Mouse (Mus musculus) thymus, adult 2 months (tissue): ENCODE data around the gene Tmem59l. TPM values are rescaled to one million over a fixed set of nuclear protein-coding genes. Genes with fewer than 3 reads are reported as not detected.

Experiments
- DNase-seq: peaks from one replicate; pipeline ENCODE4 v3.0.0; 2021
- H3K27ac ChIP-seq: fragments of 200-500 bp; 2 replicates; pipeline ENCODE4 v1.5.1; 2012; ENCODE audit warnings: low read length, control low read depth; ENCODE audit not compliant: control insufficient read depth, insufficient read depth
- H3K27me3 ChIP-seq: fragments of 200-500 bp; 2 replicates; pipeline ENCODE4 v1.6.1; 2012; ENCODE audit warnings: mild to moderate bottlenecking, low read length, moderate library complexity, mixed read lengths; ENCODE audit not compliant: control insufficient read depth, insufficient read depth
- H3K36me3 ChIP-seq: fragments of 200-500 bp; 2 replicates; pipeline ENCODE4 v1.6.1; 2012; ENCODE audit warnings: mild to moderate bottlenecking, low read length, moderate library complexity; ENCODE audit not compliant: control insufficient read depth, insufficient read depth
- H3K4me1 ChIP-seq: fragments of 200-500 bp; replicated peaks from 2 replicates; pipeline ENCODE4 v1.6.1; 2012; ENCODE audit warnings: low read length; ENCODE audit not compliant: control insufficient read depth, insufficient read depth
- H3K4me3 ChIP-seq: fragments of 200-500 bp; 2 replicates; pipeline ENCODE4 v1.5.1; 2012; ENCODE audit warnings: mild to moderate bottlenecking, low read length, control low read depth, moderate library complexity; ENCODE audit not compliant: control insufficient read depth, insufficient read depth
- CTCF ChIP-seq: fragments of 200-500 bp; IDR thresholded peaks from 2 replicates; pipeline ENCODE4 v1.5.1; 2012; ENCODE audit warnings: mild to moderate bottlenecking, control low read depth, low read length, moderate library complexity, borderline replicate concordance; ENCODE audit not compliant: control insufficient read depth, poor library complexity, insufficient read depth; ENCODE audit errors: extremely low read depth
- POLR2A ChIP-seq: fragments of 200-500 bp; IDR thresholded peaks from 2 replicates; pipeline ENCODE4 v1.6.1; 2012; ENCODE audit warnings: mild to moderate bottlenecking, low read length, control low read depth, moderate library complexity; ENCODE audit not compliant: control insufficient read depth, poor library complexity, insufficient read depth; ENCODE audit errors: extremely low read depth
- WGBS: fragments of 180-500 bp; shearing (Covaris S2); methylation state at CpG from one replicate; pipeline ENCODE4 v1.1.7; 2018; 5-methylcytosine and 5-hydroxymethylcytosine counted together
- polyA plus RNA-seq: library from polyadenylated mRNA; depleted of rRNA; stranded (reverse); fragments of >200 nt; gene quantifications from 2 replicates; pipeline ENCODE4 v1.2.3, GENCODE M21; 2012

Gene Tmem59l
- polyA plus RNA-seq, 1 experiment = 0.39 TPM

DNA sequence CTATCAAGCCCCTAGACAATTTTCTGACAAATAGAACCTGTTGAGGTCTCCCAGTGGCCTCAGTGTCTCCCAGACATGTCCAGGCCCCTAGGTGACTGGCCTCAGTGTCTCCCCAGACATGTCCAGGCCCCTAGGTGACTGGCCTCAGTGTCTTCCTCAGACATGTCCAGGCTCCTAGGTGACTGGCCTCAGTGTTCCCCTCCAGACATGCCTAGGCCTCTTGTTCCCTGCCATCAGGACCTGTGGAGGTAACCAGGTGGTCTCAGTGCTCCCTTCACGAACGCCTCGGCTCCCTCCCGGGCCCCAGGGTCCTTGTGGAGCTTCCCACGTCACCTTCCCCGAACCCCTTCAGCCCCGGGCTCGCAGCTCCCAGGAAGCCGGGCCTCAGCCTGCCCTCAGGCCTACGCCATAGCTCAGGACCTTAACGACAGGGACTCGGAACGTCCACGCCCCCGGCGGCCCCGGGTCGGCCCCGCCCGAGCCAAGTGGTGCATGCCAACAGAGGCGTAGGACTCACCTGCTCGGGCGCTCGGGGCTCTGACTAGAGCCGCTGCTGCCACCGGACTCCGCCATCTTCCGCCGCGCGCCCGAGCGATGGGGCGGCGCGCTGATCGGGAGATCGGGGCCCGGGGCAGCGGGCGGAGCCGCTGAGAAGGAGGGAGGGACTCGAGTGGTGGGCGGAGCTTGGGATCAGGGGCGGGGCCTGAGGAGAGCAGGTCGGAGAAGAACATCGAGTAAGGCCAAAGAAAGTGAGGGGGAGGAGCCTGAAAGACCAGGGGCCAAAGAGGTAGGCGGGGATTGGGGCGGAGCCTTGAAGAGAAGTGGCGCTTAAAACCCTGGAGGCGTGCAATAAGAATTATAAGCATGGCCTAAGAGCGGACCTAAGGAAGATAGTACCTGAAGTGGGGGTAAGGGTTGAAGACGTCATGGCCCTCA, 10.6 kb downstream of the Tmem59l start, which contains the start of gene Klhl26:
Klhl26 (minus strand) TSS at position 636 of the 936 bp plus-strand sequence.
- H3K4me1 ChIP-seq = peaks cover 16% of the 10 kb centered on the region
- WGBS = under 1% methylated on average over 53 of the region's 53 CpGs
- H3K27ac ChIP-seq = no peak within 1 kb of the TSS
- H3K4me3 ChIP-seq = peak within 1 kb of the TSS; percentile 80
- no peaks in the 10 kb centered on the region for H3K36me3 ChIP-seq
- TF ChIP-seq POLR2A = 0 out of 2 replicates have a peak, but pooled peaks have one; percentile 31
- TF ChIP-seq CTCF = no peak
- DNase-seq = peak; percentile 94
- H3K27me3 ChIP-seq = 0 out of 2 replicates have a peak, but pooled peaks cover 3% of the 10 kb centered on the region

DNA sequence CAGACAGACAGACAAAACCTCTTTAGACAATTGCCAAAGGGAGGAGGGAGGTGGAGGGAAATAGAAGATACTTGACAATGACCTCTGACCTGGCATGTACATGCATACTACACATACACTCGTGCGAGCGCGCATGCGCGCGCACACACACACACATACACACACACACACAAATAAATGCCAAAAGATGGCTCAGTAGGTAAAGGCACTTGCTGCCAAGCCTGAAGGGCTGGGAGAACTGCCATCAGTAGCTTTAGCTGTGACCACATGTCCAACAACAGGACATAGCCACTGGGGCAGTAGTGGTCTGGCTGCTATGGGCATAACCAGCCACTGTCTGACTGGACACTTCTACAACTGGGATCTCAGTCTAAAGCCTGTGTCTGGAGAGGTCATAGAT, 15.3 kb downstream of the Tmem59l start:
- no peak overlapping the region for H3K4me3 ChIP-seq
- H3K4me1 ChIP-seq = peaks cover 7% of the 10 kb centered on the region
- no peak overlapping the region for H3K27ac ChIP-seq
- DNase-seq = no peak
- no peaks in the 10 kb centered on the region for H3K36me3 ChIP-seq
- no peaks in the 10 kb centered on the region for H3K27me3 ChIP-seq
- 98% methylated on average over 7 of the region's 7 CpGs for whole genome bisulfite sequencing
- no peak for TF ChIP-seq CTCF
- no peak for TF ChIP-seq POLR2A

DNA sequence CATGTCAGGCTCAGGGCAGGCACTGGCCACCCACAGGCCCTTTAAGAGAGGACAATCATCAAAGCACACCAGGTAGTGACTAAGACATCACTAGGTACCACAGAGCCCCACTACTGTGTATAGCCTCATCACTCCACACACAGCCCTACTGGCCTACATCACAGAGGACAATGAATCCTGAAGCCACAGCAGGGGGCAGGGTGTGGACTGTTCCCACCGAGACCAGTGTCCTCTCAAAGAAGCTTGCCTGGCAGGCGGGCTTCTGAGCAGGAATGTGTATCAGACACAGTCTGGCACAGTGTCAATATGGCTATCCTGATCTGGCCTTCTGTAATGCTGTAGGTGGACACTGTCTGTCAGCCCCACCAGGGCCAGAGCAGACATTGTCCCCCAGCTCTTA, 17.2 kb downstream of the Tmem59l start:
- Histone ChIP-seq H3K27me3 (no peaks in the 10 kb centered on the region), H3K4me1 (no peaks in the 10 kb centered on the region), H3K4me3 (no peak overlapping the region), H3K27ac (no peak overlapping the region), H3K36me3 (no peaks in the 10 kb centered on the region)
- WGBS = 93% methylated on average over 2 of the region's 2 CpGs
- DNase-seq = no peak
- TF ChIP-seq CTCF = no peak
- no peak for TF ChIP-seq POLR2A

DNA sequence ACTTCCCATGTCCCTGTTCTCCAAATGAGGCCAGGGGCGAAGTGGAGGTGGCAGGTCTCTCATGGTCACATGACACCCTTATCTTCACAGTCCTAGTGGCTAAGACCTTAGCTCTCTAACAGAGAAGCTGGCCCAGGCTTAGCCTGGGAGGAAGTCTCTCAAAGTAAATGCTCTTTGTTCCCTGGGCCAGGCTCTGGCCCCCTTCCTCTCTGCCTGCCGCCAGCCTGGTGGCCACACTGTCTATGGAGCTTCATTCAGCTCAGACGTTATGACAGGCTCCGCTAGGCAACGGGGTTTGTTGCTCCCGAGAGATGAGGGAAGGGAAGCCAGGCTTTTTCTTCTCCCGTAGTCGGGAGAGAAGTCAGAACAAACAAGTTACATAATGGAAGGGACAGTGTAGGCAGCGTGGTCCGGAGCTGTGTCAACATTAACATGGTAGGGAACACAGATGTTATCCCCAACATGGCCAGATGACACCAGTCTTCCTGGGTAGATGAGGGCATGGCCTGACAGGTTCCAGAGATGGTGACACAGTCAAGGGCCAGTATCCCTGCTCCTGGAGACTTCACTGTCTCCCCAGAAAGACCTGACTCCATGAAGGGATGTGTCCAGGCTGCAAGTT, 17.8 kb downstream of the Tmem59l start:
- no peak overlapping the region for H3K27ac ChIP-seq
- no peaks in the 10 kb centered on the region for H3K36me3 ChIP-seq
- 67% methylated on average over 10 of the region's 10 CpGs for WGBS
- TF ChIP-seq CTCF (no peak), POLR2A (no peak)
- no peaks in the 10 kb centered on the region for H3K4me1 ChIP-seq
- H3K4me3 ChIP-seq = no peak overlapping the region
- no peaks in the 10 kb centered on the region for H3K27me3 ChIP-seq
- DNase-seq = no peak

DNA sequence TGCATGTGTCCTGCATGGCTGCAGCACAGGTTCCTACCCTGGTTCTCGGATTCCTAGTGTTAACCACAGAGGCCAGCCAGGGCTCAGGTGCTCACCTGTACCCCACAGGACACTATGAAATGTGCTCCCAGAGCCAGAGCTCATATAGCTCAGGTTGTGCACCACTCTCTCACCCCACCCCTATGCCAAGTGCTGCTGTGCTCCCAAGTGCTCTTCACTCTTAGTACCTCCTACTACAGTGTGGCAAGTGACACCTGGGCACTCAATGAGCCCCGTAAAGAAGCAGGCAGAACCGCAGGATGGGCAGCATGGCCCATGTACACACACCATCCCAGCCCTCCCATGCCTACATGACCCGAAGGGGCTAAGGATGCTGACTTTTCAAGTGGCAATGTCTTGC, 18.4 kb downstream of the Tmem59l start:
- no peaks in the 10 kb centered on the region for H3K36me3 ChIP-seq
- WGBS = 97% methylated on average over 4 of the region's 4 CpGs
- DNase-seq = no peak
- H3K4me1 ChIP-seq = no peaks in the 10 kb centered on the region
- TF ChIP-seq CTCF (no peak), POLR2A (no peak)
- H3K4me3 ChIP-seq = no peak overlapping the region
- H3K27me3 ChIP-seq = no peaks in the 10 kb centered on the region
- H3K27ac ChIP-seq = no peak overlapping the region

DNA sequence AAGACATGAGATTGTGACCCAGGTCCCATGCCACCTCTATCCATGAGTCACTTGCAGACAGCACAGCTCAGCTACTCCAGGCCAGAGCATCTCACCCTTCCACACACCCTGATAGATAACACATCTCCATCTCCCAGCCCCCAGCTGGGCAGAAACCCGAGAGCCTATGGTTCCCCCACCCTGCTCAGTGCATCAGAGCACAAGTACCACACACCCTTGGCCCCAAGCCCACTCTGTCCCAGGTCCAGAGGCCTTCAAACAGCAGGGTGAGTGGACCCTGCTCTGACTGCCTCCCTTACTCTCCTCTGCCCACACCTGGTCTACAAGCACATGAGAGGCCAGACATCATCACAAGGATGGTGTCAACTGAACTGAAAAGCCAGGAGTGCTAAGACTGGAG, 19.3 kb downstream of the Tmem59l start:
- no peaks in the 10 kb centered on the region for H3K4me1 ChIP-seq
- H3K27me3 ChIP-seq = no peaks in the 10 kb centered on the region
- 94% methylated on average over 1 of the region's 1 CpGs for WGBS
- H3K27ac ChIP-seq = no peak overlapping the region
- DNase-seq = no peak
- no peak overlapping the region for H3K4me3 ChIP-seq
- TF ChIP-seq CTCF = no peak
- TF ChIP-seq POLR2A = no peak
- H3K36me3 ChIP-seq = no peaks in the 10 kb centered on the region
